Mouse (Mus musculus): Measurements from ENCODE around the gene Olfr575. TPM values are rescaled to one million over a fixed set of nuclear protein-coding genes. Genes with fewer than 3 reads are reported as not detected.

Gene Olfr575
- polyA plus RNA-seq, 1 experiment from 2014 or later, result not detected

- DNase-seq (ENCODE audit: low spot score), result no peak
- H3K4me3 ChIP-seq (ENCODE audit: low read depth, low read length), result no peak within 1 kb of the TSS
- 89% methylated on average over 2 of the region's 2 CpGs for WGBS
- no peaks in the 10 kb centered on the region for H3K4me1 ChIP-seq (ENCODE audit: control insufficient read depth, insufficient read depth, low read length)
- H3K36me3 ChIP-seq (ENCODE audit: control insufficient read depth, insufficient read depth, low read length), result no peaks in the 10 kb centered on the region
- no peak within 1 kb of the TSS for H3K27ac ChIP-seq (replicated peaks; ENCODE audit: low read depth, low read length)
- no peaks in the 10 kb centered on the region for H3K9me3 ChIP-seq (ENCODE audit: control insufficient read depth, low read length)
- no peak within 1 kb of the TSS for H3K9ac ChIP-seq (ENCODE audit: low read length)
- no peak within 1 kb of the TSS for H3K4me2 ChIP-seq (ENCODE audit: low read depth, severe bottlenecking)
- ATAC-seq (ENCODE audit: insufficient number of reproducible peaks, low FRiP score, low TSS enrichment, low read depth), result no peak
- no peaks in the 10 kb centered on the region for H3K27me3 ChIP-seq (ENCODE audit: control insufficient read depth, insufficient read depth, low read length)
Measured at GRCm38 (mm10) chr7:102942475-102942874, 16.1 kb downstream of the Olfr575 start, which contains the start of gene Olfr573-ps1. Olfr573-ps1 (minus strand) TSS chr7:102942575.

- no peaks in the 10 kb centered on the region for H3K4me1 ChIP-seq (ENCODE audit: control insufficient read depth, insufficient read depth, low read length)
- H3K27me3 ChIP-seq (ENCODE audit: control insufficient read depth, insufficient read depth, low read length), result no peaks in the 10 kb centered on the region
- no peak for DNase-seq (ENCODE audit: low spot score)
- ATAC-seq (ENCODE audit: insufficient number of reproducible peaks, low FRiP score, low TSS enrichment, low read depth), result no peak
- H3K36me3 ChIP-seq (ENCODE audit: control insufficient read depth, insufficient read depth, low read length), result no peaks in the 10 kb centered on the region
- H3K27ac ChIP-seq (replicated peaks; ENCODE audit: low read depth, low read length), result no peak overlapping the region
- WGBS, result 79% methylated on average over 3 of the region's 3 CpGs
- H3K4me2 ChIP-seq (ENCODE audit: low read depth, severe bottlenecking), result no peak overlapping the region
- H3K9ac ChIP-seq (ENCODE audit: low read length), result no peak overlapping the region
- no peaks in the 10 kb centered on the region for H3K9me3 ChIP-seq (ENCODE audit: control insufficient read depth, low read length)
- no peak overlapping the region for H3K4me3 ChIP-seq (ENCODE audit: low read depth, low read length)
Measured at GRCm38 (mm10) chr7:102927105-102927504, 31.5 kb downstream of the Olfr575 start.

GRCm38 (mm10) chr7:102924109-102924508 lies 34.5 kb downstream of the Olfr575 start, which contains the start of gene Olfr572:
Olfr572 (plus strand) TSS chr7:102924409.
- ATAC-seq (ENCODE audit: insufficient number of reproducible peaks, low FRiP score, low TSS enrichment, low read depth) (no peak), DNase-seq (ENCODE audit: low spot score) (no peak)
- Histone ChIP-seq H3K4me2 (ENCODE audit: low read depth, severe bottlenecking) (no peak within 1 kb of the TSS), H3K27ac (replicated peaks; ENCODE audit: low read depth, low read length) (no peak within 1 kb of the TSS), H3K4me3 (ENCODE audit: low read depth, low read length) (no peak within 1 kb of the TSS), H3K27me3 (ENCODE audit: control insufficient read depth, insufficient read depth, low read length) (no peaks in the 10 kb centered on the region), H3K9me3 (ENCODE audit: control insufficient read depth, low read length) (no peaks in the 10 kb centered on the region), H3K36me3 (ENCODE audit: control insufficient read depth, insufficient read depth, low read length) (no peaks in the 10 kb centered on the region), H3K9ac (ENCODE audit: low read length) (no peak within 1 kb of the TSS), H3K4me1 (ENCODE audit: control insufficient read depth, insufficient read depth, low read length) (no peaks in the 10 kb centered on the region)
- 67% methylated on average over 1 of the region's 1 CpGs for WGBS

- DNase-seq (ENCODE audit: low spot score) (no peak), ATAC-seq (ENCODE audit: insufficient number of reproducible peaks, low FRiP score, low TSS enrichment, low read depth) (no peak)
- WGBS, result 21% methylated on average over 1 of the region's 1 CpGs
- no peak overlapping the region for H3K4me3 ChIP-seq (ENCODE audit: low read depth, low read length)
- no peak overlapping the region for H3K4me2 ChIP-seq (ENCODE audit: low read depth, severe bottlenecking)
- no peaks in the 10 kb centered on the region for H3K27me3 ChIP-seq (ENCODE audit: control insufficient read depth, insufficient read depth, low read length)
- H3K36me3 ChIP-seq (ENCODE audit: control insufficient read depth, insufficient read depth, low read length), result no peaks in the 10 kb centered on the region
- H3K4me1 ChIP-seq (ENCODE audit: control insufficient read depth, insufficient read depth, low read length), result no peaks in the 10 kb centered on the region
- no peak overlapping the region for H3K9ac ChIP-seq (ENCODE audit: low read length)
- no peak overlapping the region for H3K27ac ChIP-seq (replicated peaks; ENCODE audit: low read depth, low read length)
- no peaks in the 10 kb centered on the region for H3K9me3 ChIP-seq (ENCODE audit: control insufficient read depth, low read length)
Measured at GRCm38 (mm10) chr7:102919632-102920031, 38.9 kb downstream of the Olfr575 start.

DNA sequence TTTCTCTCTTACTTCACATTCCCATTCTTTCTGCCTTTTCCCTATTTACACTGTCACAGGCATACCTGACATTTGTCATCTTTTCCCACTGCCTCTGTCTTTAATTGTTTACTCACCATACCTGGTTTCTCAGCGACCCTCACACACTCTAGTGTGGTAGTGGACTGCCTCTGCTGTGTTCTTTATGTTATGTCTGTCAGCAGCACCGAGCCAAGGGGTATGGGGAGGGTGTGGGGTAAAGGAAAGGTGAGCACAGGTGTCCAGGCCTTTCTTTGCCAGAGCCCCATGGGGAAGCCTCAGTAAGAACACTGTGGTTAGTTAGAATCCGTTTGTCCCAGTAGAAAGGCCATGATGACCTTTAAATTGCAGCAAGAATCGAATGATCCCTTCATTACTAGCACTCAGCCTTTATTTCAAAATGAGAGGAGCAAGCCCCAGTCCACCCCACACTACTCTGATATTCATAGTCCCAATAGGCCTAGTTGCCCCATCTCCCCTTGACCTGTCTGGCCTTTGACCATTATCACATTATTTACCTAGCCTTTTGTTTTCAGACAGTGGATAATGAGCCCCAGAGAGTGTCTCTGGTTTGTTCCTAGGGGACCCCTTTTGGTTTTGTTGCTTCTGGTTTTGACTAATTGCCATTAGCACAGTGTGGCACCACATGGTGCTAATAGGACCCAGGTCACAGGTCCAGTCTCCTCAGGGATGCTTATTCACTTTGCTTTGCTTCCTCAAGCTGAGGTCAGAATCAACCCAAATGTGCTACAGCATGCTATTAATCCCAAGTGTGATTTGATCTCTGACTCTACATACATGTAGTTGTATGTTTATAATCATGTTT lies 41.3 kb downstream of the Olfr575 start, which contains the start of gene Olfr571:
Olfr571 (minus strand) TSS at position 505 of the 844 bp plus-strand sequence.
- Histone ChIP-seq H3K4me2 (ENCODE audit: low read depth, severe bottlenecking) (no peak within 1 kb of the TSS), H3K27me3 (ENCODE audit: control insufficient read depth, insufficient read depth, low read length) (no peaks in the 10 kb centered on the region), H3K9ac (ENCODE audit: low read length) (no peak within 1 kb of the TSS), H3K9me3 (ENCODE audit: control insufficient read depth, low read length) (no peaks in the 10 kb centered on the region), H3K4me3 (ENCODE audit: low read depth, low read length) (no peak within 1 kb of the TSS), H3K27ac (replicated peaks; ENCODE audit: low read depth, low read length) (no peak within 1 kb of the TSS), H3K4me1 (ENCODE audit: control insufficient read depth, insufficient read depth, low read length) (no peaks in the 10 kb centered on the region), H3K36me3 (ENCODE audit: control insufficient read depth, insufficient read depth, low read length) (no peaks in the 10 kb centered on the region)
- ATAC-seq (ENCODE audit: insufficient number of reproducible peaks, low FRiP score, low TSS enrichment, low read depth), result no peak
- no peak for DNase-seq (ENCODE audit: low spot score)
- 61% methylated on average over 4 of the region's 4 CpGs for WGBS

- H3K9me3 ChIP-seq (ENCODE audit: control insufficient read depth, low read length), result no peaks in the 10 kb centered on the region
- 67% methylated on average over 5 of the region's 5 CpGs for WGBS
- H3K4me3 ChIP-seq (ENCODE audit: low read depth, low read length), result no peak overlapping the region
- H3K27me3 ChIP-seq (ENCODE audit: control insufficient read depth, insufficient read depth, low read length), result no peaks in the 10 kb centered on the region
- ATAC-seq (ENCODE audit: insufficient number of reproducible peaks, low FRiP score, low TSS enrichment, low read depth) (no peak), DNase-seq (ENCODE audit: low spot score) (no peak)
- no peak overlapping the region for H3K27ac ChIP-seq (replicated peaks; ENCODE audit: low read depth, low read length)
- no peaks in the 10 kb centered on the region for H3K4me1 ChIP-seq (ENCODE audit: control insufficient read depth, insufficient read depth, low read length)
- H3K9ac ChIP-seq (ENCODE audit: low read length), result no peak overlapping the region
- H3K4me2 ChIP-seq (ENCODE audit: low read depth, severe bottlenecking), result no peak overlapping the region
- no peaks in the 10 kb centered on the region for H3K36me3 ChIP-seq (ENCODE audit: control insufficient read depth, insufficient read depth, low read length)
Measured at GRCm38 (mm10) chr7:102916405-102916804, 42.2 kb downstream of the Olfr575 start.

GRCm38 (mm10) chr7:102915261-102915660 lies 43.3 kb downstream of the Olfr575 start:
- Histone ChIP-seq H3K9me3 (ENCODE audit: control insufficient read depth, low read length) (no peaks in the 10 kb centered on the region), H3K9ac (ENCODE audit: low read length) (no peak overlapping the region), H3K27ac (replicated peaks; ENCODE audit: low read depth, low read length) (no peak overlapping the region), H3K36me3 (ENCODE audit: control insufficient read depth, insufficient read depth, low read length) (no peaks in the 10 kb centered on the region), H3K4me3 (ENCODE audit: low read depth, low read length) (no peak overlapping the region), H3K27me3 (ENCODE audit: control insufficient read depth, insufficient read depth, low read length) (no peaks in the 10 kb centered on the region), H3K4me1 (ENCODE audit: control insufficient read depth, insufficient read depth, low read length) (no peaks in the 10 kb centered on the region), H3K4me2 (ENCODE audit: low read depth, severe bottlenecking) (no peak overlapping the region)
- 34% methylated on average over 1 of the region's 1 CpGs for WGBS
- DNase-seq (ENCODE audit: low spot score), result no peak
- no peak for ATAC-seq (ENCODE audit: insufficient number of reproducible peaks, low FRiP score, low TSS enrichment, low read depth)
